Mouse (Mus musculus) layer of hippocampus, adult 18-20 months (tissue): ENCODE measurements around the gene Kpna6. TPM values are rescaled to one million over a fixed set of nuclear protein-coding genes. Genes with fewer than 3 reads are reported as not detected.
"Not testable (repeated sequence)": the region's sequence is repeated elsewhere in the genome, so short reads cannot be mapped to it uniquely, and the experiment has no call there.

ENCODE experiments used
- DNase-seq, 2 experiments: peaks; one replicate each; pipeline ENCODE4 v3.0.0; 2022; ENCODE audit warnings: low spot score in 2 of 2
- long read RNA-seq: library from polyadenylated mRNA; stranded (forward); transcript quantifications from one replicate; pipeline ENCODE4 v2.0.0, GENCODE M21; 2021
- total RNA-seq, 2 experiments: library from RNA; stranded (reverse); gene quantifications; 2 replicates each; pipeline ENCODE4 v1.2.3; 2021

Kpna6 gene
- total RNA-seq = 10 to 100 TPM; 87.8 to 89.6 TPM
- long read RNA-seq, full-length matches to known transcripts = 17 of 35 reads
- long read RNA-seq, partial matches to known transcripts = 2 of 35 reads
- long read RNA-seq, other reads (novel, unspliced or antisense) = 16 of 35 reads

- peak; percentile 91 to 94 for DNase-seq
These were observed at the start of gene Kpna6 for GRCm38 (mm10) chr4:129672083-129672877. Kpna6 (minus strand) TSS chr4:129672767.

DNA sequence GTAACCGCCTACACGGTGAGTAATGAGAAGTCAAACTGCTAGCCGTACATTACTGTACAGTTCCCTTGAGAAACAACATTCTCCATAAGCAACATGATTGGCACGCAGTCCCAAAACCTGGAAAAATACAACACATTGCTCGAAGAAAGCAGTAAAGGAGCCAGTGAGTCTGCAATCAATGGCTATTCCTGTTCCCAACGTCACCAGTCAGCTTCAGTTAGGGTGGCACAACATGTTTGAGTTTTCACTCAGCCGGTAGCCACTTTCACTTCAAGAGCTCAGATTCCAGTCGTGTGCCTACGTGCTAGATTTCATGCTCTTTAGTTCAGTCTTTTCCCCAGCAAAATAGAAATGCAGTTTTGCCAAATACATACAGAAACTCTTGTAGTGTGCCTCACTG lies 43.7 kb upstream of the Kpna6 start:
- no peak for DNase-seq

DNA sequence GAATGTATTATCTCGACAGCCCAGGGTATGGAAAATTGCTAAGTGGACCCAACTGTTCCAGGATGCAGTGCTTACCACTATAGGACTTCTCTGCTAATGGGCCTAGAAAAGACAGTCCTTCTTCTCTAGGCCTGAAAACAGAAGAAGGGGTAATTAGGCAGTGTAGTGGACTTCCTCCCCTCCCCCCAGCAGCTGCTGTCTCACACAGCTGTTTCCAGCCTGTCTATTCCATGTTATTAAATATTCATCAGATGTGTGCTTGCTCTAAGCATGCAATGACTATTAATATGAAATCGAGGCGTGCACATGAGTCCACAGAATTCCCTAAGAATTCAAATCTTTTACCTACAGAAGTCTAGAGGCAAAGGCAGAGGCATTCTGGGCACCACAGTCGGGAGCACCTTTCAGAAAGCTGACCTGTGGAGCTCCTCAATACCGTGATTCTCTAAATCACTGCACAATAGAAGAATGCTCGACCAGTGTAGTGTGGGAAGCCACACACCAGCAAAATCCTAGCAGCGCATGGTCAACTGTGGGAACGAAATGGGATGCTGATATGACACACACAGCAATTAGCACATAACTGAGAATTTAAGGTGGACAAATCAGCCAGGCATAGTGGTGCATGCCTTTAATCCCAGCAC lies 37.0 kb upstream of the Kpna6 start:
- no peak for DNase-seq

DNA sequence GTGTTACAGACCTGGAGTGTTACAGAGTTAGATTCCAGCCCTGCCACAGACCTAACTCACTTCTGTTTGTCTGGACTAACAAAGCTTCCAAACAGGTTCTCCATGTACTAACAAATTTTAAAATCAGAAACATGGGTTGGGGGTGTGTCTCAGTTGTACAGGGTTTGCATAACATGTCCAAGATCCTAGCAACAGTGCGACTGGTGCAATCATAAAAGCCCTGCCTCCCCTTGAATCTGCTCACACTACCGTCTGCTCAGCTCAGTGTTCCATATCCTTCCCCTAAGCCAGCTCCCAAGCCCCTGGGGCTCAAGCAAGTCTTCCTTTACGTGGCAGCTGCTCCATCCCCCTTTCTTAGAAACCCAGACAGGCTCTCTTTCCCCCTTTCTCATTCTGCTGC lies 34.2 kb upstream of the Kpna6 start:
- peak in 1 of 2 experiments; percentile 80 for DNase-seq

DNA sequence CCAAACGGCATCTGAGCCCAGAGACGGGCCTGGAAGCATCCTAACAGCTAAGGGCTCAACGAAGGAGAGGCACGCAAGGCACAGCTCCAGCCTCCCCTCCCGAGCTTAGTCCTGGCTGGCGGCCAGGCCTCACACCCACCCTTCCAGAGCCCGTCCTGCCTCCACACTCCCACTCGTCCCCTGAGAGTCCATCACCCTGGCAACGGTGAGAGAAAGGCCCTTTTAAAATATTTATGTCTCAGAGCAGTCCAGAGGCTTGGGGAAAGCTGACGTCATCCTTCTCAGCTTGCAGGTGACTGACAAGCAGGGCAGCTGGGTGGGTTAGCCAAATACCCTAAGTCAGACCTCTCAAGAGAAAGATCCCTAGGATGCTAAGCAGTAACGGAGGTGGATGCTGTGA lies 29.9 kb upstream of the Kpna6 start:
- DNase-seq = peak; percentile 77 to 87

GRCm38 (mm10) chr4:129701503-129702377 lies 29.2 kb upstream of the Kpna6 start:
- DNase-seq = peak; percentile 66 to 96

DNA sequence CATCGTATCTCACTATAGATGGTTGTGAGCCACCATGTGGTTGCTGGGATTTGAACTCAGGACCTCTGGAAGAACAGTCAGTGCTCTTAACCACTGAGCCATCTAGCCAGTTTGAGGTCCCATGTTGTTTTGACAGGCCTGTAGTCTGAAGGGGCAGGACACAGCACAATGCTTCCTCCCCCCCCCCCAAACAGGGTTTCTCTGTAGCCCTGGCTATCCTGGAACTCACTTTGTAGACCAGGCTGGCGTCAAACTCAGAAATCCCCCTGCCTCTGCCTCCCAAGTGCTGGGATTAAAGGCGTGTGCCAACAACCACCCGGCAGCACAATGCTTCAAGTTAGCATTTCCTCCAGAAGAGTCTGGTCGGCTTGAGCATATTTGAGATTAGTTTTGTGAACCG lies 28.1 kb upstream of the Kpna6 start:
- DNase-seq = not testable (repeated sequence)

DNA sequence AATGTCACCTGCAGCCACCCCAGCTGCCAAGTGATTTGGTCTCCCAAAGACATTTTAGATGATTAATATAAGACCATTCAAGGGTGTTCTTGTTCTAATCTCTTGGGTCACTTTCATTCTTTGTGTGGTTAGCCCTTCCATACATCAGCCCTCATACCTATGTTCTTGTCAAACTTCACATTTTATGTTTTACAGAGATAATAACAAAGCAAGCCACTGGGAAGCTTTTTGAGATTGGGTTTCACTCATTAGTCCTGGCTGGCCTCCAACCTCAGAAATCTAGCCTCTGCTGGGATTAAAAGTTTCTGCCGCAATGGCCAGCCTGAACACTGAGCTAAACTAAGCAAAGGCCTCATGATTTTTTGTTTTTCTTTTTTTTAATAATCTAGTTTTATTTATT lies 27.6 kb upstream of the Kpna6 start:
- no peak for DNase-seq

DNA sequence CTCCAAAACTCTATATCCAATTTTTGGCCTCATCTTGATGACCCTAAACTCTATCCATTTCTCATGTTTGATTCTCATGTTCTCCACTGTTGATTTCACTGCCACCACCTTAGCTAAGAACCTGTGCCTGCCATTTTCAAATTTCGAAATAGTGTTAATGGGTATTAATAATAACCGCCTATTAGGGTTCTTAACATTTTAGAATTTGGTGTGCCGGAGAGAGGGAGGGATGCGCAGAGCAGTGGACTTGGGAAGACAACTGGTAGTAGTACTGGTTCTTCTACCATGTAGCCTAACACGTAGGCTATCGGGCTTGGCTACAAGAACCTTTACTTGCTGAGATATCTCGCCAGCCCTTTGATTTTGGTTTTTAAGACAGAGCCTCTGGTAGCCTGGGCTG lies 24.6 kb upstream of the Kpna6 start:
- DNase-seq = no peak

DNA sequence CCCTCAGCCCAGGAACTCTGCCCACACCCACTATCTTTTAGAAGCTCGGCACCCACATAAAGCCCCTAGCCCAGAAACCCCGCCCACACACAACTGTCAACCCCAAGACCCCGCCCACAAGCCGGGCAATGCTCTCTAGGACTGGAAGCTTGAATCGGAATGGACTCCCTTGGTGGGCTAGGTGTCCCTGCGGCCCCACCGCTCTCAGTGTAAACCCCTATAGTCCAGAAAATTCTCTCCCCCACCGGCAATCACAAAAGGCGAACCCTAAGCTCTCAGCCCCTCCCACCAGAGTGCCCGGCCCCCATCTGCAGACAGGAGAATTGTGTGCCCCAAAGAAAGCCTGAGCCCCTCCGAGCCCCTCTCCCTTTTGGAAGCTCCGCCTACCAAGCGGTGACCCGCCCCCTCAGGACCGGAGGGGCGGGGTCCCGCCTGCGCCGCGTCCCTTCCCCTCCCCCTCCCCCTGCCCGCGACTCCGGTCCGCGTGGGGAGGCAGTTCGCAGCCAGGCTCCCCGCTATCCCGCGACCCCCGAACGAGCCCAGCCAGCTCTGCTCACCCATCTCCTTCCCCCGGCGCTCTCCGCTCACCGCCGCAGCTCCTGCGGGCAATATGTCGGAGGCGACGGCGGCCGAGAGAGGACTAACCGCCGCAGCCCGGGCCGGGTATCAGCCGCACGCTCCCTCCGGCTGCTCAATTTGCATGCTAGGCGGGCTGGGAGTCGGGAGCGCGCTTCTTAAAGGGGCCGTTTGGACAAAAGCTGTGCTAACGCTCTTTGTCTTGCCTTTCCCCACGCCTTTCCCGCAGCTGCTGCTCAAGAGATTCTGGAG lies 23.8 kb upstream of the Kpna6 start, which contains the start of gene Tmem39b:
Gene Tmem39b, minus strand, starts transcription at position 681 of the 828 bp plus-strand sequence.
- DNase-seq = peak; percentile 88 to 94

GRCm38 (mm10) chr4:129695815-129696157 lies 23.2 kb upstream of the Kpna6 start:
- no peak for DNase-seq

DNA sequence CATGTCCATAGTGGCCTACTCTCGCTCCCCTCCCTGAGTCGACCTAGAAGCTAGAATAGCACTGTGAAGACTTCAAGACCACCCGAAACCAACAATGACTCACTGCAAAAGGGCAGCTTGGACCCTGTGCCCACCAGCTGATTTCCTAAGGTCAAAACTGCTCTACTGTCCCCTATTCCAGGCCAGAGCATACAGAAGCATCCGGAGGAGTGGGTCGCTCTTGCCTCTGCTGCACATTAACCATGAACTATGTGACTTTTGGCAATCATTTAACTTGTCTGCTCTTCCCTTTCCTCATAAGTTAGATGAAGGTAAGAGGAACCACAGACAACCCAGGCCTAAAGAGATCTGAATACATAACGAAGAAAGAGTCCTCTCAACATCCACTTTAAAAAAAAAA lies 12.0 kb upstream of the Kpna6 start:
- DNase-seq = no peak

DNA sequence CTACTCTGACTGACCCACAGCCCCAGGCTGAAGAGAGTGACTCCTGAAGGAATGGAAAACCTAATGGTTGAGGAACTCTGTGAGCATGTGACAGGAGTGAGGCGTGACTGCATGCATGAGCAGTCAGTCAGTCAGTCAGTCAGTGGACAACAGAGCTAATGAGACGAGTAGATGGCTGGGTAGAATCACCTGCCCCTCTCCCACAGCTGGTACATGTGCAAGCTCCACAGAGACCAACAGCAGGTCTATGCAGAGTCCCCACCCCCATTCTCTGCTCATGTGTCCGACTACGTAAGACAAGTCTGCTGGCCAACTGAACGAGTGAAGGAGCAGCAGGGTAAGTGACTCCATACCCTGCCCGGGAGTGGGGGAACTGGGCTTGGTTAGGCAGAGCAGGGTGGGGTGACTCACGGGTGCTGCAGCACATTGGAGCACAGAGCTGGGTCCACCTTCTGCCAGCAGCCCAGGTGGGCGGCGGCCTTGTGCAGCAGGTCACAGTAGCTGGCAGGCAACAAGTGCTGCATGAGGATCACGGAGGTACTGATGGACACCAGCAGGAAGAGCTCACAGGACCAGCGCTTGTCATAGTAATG lies 11.4 kb upstream of the Kpna6 start:
- no peak for DNase-seq

DNA sequence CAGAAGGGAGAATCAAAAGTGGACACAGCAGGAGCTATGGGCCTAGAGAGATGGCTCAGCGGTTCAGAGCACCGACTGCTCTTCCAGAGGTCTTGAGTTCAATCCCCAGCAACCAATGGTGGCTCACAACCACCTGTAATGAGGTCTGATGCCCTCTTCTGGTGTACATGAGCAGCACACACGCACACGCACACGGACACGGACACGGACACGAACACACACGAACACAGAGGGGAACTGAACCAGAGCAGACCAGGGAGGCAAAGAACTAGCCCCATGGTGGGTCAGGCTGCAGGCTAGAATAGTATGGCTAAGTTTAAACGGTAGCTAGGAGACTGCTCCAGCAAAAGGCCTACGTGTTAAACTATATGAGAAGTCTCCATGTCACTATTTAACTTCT lies 9.3 kb upstream of the Kpna6 start:
- DNase-seq = no peak

GRCm38 (mm10) chr4:129672878-129673449 lies 397 bp upstream of the Kpna6 start:
- DNase-seq = no peak

DNA sequence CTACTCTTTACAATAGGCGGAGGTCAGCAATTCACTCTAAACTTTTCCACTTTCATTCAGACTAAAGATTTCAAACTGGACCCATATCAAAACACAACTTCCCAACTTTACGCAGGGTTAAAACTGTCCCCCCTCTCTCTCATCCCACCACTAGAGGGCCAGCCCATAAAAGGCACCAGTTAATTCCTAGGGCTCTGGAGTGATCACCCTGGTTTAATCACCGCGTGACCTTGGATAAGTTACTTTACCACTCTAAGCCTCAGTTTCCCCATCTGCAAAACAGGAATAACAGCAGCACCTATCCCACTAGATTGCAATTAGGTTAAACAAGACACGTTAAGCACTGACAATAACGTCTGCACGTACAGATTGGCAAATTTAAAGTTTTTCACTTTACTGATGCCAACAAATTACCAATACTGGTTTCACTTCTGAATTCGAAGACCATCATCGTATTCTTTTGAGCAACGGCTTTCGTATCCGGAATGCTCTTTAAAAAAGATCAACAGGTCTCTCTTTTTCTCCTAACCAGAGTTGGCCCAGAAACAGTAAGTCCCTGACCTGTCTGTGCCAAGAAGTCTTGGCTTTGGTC lies 980 bp downstream of the Kpna6 start:
- DNase-seq = peak in 1 of 2 experiments; percentile 58

- DNase-seq = no peak
These were observed 10.2 kb downstream of the Kpna6 start for GRCm38 (mm10) chr4:129662255-129662813.

- peak; percentile 32 to 51 for DNase-seq
These were observed 11.0 kb downstream of the Kpna6 start for GRCm38 (mm10) chr4:129661584-129661983.

DNA sequence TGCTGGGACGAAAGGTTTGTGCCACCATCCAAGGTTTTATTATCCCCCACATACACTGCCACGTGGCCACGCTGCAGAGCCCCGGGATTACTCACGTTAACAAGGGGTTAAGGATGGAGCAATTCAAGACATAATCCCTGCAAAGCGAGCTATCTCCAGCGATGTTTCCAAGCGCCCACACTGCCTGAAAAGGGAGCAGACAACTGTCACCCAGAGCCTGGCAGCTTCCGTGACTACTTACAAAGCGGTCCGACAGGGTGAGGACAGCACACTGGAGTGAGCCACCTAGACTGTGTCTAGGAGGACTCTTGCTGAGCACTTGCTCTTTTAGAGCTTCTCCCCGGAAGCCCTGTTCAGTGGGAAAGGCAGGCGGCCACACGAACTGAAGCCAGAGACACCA lies 17.8 kb downstream of the Kpna6 start:
- peak in 1 of 2 experiments; percentile 28 for DNase-seq
